21 mouse cellular contexts compared by ENCODE assay signal in the genomic region with DNA sequence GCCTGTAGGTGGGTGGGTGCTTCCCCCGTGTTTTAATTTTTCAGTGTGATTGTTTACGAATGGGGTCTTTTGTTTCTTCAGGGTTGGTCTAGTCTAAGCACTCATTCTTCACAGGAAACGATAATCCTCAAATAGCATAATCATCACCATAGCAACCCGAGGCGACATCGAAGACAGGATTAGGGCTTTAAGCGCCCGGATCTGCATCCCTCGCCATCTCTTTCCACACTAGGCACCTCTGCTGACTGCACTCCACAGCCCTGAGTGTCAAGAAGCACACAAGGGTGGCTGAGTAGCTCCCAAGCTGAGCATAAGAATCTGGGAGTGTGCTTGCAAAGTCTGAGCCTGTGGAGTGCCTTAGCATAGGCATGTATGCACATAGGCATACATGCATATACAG.
A peak's percentile ranks its signal among the peaks of the same experiment; 100 is the strongest.
DNase-seq lines count a peak whose midpoint lies in the region; ATAC-seq and TF ChIP-seq lines count a peak whose summit lies in the region.
"Had no signal": no experiment of that assay in that cellular context is flagged by ENCODE, and none has a peak within 500 bp of the region (broad histone marks: within the 10 kb centered on the region; RNA-seq: fewer than 3 reads in every experiment).

No protein-coding gene starts in this region.

- WGBS in forebrain, embryonic 10.5 days = 34% methylated on average over 9 of the region's 9 CpGs
- WGBS in hindbrain, postnatal 0 days = 23% methylated on average over 9 of the region's 9 CpGs
- 6% methylated on average over 9 of the region's 9 CpGs for WGBS in midbrain, postnatal 0 days

- H3K36me3 ChIP-seq in forebrain, embryonic 10.5 days (replicated peaks) = no peaks in the 10 kb centered on the region
- H3K36me3 ChIP-seq in hindbrain, postnatal 0 days (ENCODE audit: insufficient read depth, low read length) = no peaks in the 10 kb centered on the region
- H3K36me3 ChIP-seq in midbrain, postnatal 0 days (ENCODE audit: insufficient read depth, low read length) = no peaks in the 10 kb centered on the region
- H3K36me3 ChIP-seq: heart, embryonic 13.5 days; limb, embryonic 10.5 days; neural tube, embryonic 13.5 days had no signal

- no peak overlapping the region for H3K4me2 ChIP-seq in hindbrain, postnatal 0 days (ENCODE audit: low read depth, low read length)
- H3K4me2 ChIP-seq in midbrain, postnatal 0 days (ENCODE audit: low read depth, low read length, poor library complexity, severe bottlenecking) = no peak overlapping the region
- H3K4me2 ChIP-seq: heart, embryonic 13.5 days; liver, embryonic 11.5 days; neural tube, embryonic 13.5 days had no signal

- TF ChIP-seq CTCF in hindbrain, postnatal 0 days (IDR thresholded peaks at IDR 0.05; ENCODE audit: low read depth) = no peak
- no peak for TF ChIP-seq CTCF in midbrain, postnatal 0 days (IDR thresholded peaks at IDR 0.05)

- H3K4me1 ChIP-seq in forebrain, embryonic 10.5 days = peaks cover 43% of the 10 kb centered on the region
- peaks cover 21% of the 10 kb centered on the region; the same call in 1 of the 2 replicates for H3K4me1 ChIP-seq in hindbrain, postnatal 0 days (ENCODE audit: insufficient read depth, low read length)
- peaks cover 18% of the 10 kb centered on the region; the same call in 1 of the 2 replicates for H3K4me1 ChIP-seq in midbrain, postnatal 0 days (ENCODE audit: insufficient read depth, low read length)
- H3K4me1 ChIP-seq: heart, embryonic 13.5 days had no signal

- H3K27ac ChIP-seq in forebrain, embryonic 10.5 days = peak overlapping the region; percentile 56; the same call in 1 of the 2 replicates
- no peak overlapping the region for H3K27ac ChIP-seq in hindbrain, postnatal 0 days
- 0 out of 2 replicates have a peak overlapping the region, but pooled peaks have one; percentile 18 for H3K27ac ChIP-seq in midbrain, postnatal 0 days (ENCODE audit: low read depth, low read length)
- H3K27ac ChIP-seq: heart, embryonic 13.5 days; kidney, postnatal 0 days; layer of hippocampus, adult 2 months; limb, embryonic 10.5 days; neural tube, embryonic 13.5 days had no signal

- peak; percentile 54 for DNase-seq in embryo, embryonic 11 days
- peak; percentile 57 for DNase-seq in forebrain, embryonic 10.5 days (ENCODE audit: extremely low spot score, low spot score)
- peak; percentile 53 for DNase-seq in hindbrain, postnatal 0 days (ENCODE audit: low spot score)
- no peak for DNase-seq in midbrain, postnatal 0 days (ENCODE audit: low spot score)
- DNase-seq in left cerebral cortex, adult 18-20 months (ENCODE audit: low spot score in 2 of 2) = no peak
- no peak for DNase-seq in spleen, adult 18-20 months
- DNase-seq: adrenal gland, postnatal 36 days; cerebellum, adult 8-10 months; heart, postnatal 36 days; lung, adult 2 months; lung, postnatal 4 days; thymus, adult 2 months had no signal

- 0 out of 2 replicates have a peak, but pooled peaks have one; percentile 15 for ATAC-seq in hindbrain, postnatal 0 days
- ATAC-seq in midbrain, postnatal 0 days (ENCODE audit: low FRiP score) = no peak
- no peak for ATAC-seq in megakaryocyte progenitor cell, adult 5-6 weeks (replicated peaks; ENCODE audit: poor library complexity)
- ATAC-seq: intestine, embryonic 16.5 days had no signal

- peaks cover 5% of the 10 kb centered on the region for H3K27me3 ChIP-seq in forebrain, embryonic 10.5 days (ENCODE audit: poor library complexity, severe bottlenecking)
- no peaks in the 10 kb centered on the region for H3K27me3 ChIP-seq in hindbrain, postnatal 0 days (ENCODE audit: insufficient read depth, low read length)
- no peaks in the 10 kb centered on the region; the same call in 1 of the 2 replicates for H3K27me3 ChIP-seq in midbrain, postnatal 0 days (ENCODE audit: insufficient read depth, low read length)
- H3K27me3 ChIP-seq: heart, embryonic 13.5 days; neural tube, embryonic 13.5 days had no signal

- no peaks in the 10 kb centered on the region for H3K9me3 ChIP-seq in forebrain, embryonic 10.5 days
- no peaks in the 10 kb centered on the region for H3K9me3 ChIP-seq in hindbrain, postnatal 0 days (ENCODE audit: low read length)
- H3K9me3 ChIP-seq in midbrain, postnatal 0 days (ENCODE audit: low read length) = no peaks in the 10 kb centered on the region
- H3K9me3 ChIP-seq: heart, embryonic 13.5 days; limb, embryonic 10.5 days; neural tube, embryonic 13.5 days had no signal

- no peak overlapping the region for H3K4me3 ChIP-seq in forebrain, embryonic 10.5 days
- no peak overlapping the region for H3K4me3 ChIP-seq in hindbrain, postnatal 0 days (ENCODE audit: low read length)
- H3K4me3 ChIP-seq in midbrain, postnatal 0 days (ENCODE audit: low read depth, low read length) = no peak overlapping the region
- H3K4me3 ChIP-seq: erythroblast, embryonic 14.5 days; heart, embryonic 13.5 days; layer of hippocampus, adult 2 months; limb, embryonic 10.5 days; neural tube, embryonic 13.5 days had no signal

- H3K9ac ChIP-seq in hindbrain, postnatal 0 days (replicated peaks; ENCODE audit: low read length) = no peak overlapping the region
- no peak overlapping the region for H3K9ac ChIP-seq in midbrain, postnatal 0 days (replicated peaks; ENCODE audit: low read length, poor library complexity, severe bottlenecking)
- H3K9ac ChIP-seq: heart, embryonic 13.5 days; neural tube, embryonic 13.5 days had no signal

Comparison
In these comparisons a context has a peak if more than half of its experiments do, and no peak if none do; other contexts are left out.
1. DNase-seq: peak in embryo, embryonic 11 days (single experiment), forebrain, embryonic 10.5 days (single experiment) and hindbrain, postnatal 0 days (single experiment); none in midbrain, postnatal 0 days (single experiment), left cerebral cortex, adult 18-20 months (0 of 2) and spleen, adult 18-20 months (0 of 2).